Comparison of ENCODE assay signal across 8 mouse cellular contexts in the genomic region with DNA sequence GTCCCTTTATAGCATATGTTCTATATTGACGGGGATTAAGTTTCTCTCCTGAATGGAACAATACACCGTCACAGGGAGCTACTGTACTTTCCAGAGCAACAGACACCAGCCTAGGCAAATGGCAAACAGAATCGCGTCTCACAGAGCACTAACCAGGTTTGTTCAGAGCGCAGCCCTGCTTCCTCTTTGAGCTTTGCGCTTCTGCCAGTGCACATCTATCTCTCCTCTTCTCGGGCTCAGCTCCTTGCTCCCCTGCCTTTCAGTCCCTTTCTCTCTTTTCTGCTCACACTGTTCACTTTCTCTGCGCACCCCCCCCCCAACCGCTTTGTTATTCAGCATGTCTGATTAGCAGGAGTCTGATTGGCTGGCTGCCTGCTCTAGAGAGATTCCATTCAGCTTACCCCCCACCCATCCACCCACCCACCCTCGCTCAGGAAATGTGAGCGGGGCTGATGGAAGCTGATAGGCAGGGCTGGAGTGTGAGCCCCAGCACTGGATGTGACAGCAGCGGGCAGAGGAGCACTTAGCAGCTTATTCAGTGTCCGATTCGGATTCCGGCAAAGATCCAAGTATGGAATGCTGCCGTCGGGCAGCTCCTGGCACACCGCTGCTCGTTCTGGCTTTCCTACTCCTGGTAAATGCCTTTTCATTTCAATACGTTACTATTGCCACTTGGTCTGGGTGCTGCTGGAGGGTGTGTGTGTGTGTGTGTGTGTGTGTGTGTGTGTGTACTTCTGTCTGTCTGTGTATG.
DNase-seq lines count a peak whose midpoint lies in the region; ATAC-seq lines count a peak whose summit lies in the region.

No protein-coding gene starts in this region.

- H3K4me2 ChIP-seq in intestine, embryonic 15.5 days (replicated peaks): peak overlapping the region; percentile 76

- WGBS in intestine, embryonic 15.5 days: under 1% methylated on average over 19 of the region's 20 CpGs

- H3K4me3 ChIP-seq in intestine, embryonic 15.5 days (replicated peaks): peak overlapping the region; percentile 46

- H3K9ac ChIP-seq in intestine, embryonic 15.5 days: peak overlapping the region; percentile 34

- 0 out of 2 replicates have a peak overlapping the region, but pooled peaks have one; percentile 44 for H3K27ac ChIP-seq in intestine, embryonic 15.5 days

- DNase-seq in adrenal gland, adult (ENCODE audit: inconsistent age in 2 of 2, low spot score in 1 of 2): peak; percentile 43 to 85
- DNase-seq in embryo, embryonic 10.5 days (ENCODE audit: low spot score): peak; percentile 88
- peak; percentile 55 for DNase-seq in gastrocnemius, postnatal 25 days
- peak; percentile 19 to 34 for DNase-seq in left cerebral cortex, adult 8-10 months (ENCODE audit: low spot score in 2 of 2)
- DNase-seq in lung, postnatal 36 days: peak; percentile 56
- peak; percentile 45 for DNase-seq in right cerebral cortex, adult 18-20 months

- H3K9me3 ChIP-seq in intestine, embryonic 15.5 days: no peaks in the 10 kb centered on the region

- H3K36me3 ChIP-seq in intestine, embryonic 15.5 days: no peaks in the 10 kb centered on the region

- no peaks in the 10 kb centered on the region for H3K27me3 ChIP-seq in intestine, embryonic 15.5 days (replicated peaks)

- H3K4me1 ChIP-seq in intestine, embryonic 15.5 days (replicated peaks): 0 out of 2 replicates have a peak, but pooled peaks cover 2% of the 10 kb centered on the region

- peak; percentile 83 for ATAC-seq in intestine, embryonic 15.5 days
- ATAC-seq in granulocyte monocyte progenitor cell, adult 5-6 weeks (replicated peaks; ENCODE audit: poor library complexity, severe bottlenecking): no peak

Comparison
In these comparisons a context has a peak if more than half of its experiments do, and no peak if none do; other contexts are left out.
1. DNase-seq: peak in every context shown above with its lines; median percentile 88 in embryo, embryonic 10.5 days; 64 in adrenal gland, adult; 56 in lung, postnatal 36 days; 55 in gastrocnemius, postnatal 25 days; 45 in right cerebral cortex, adult 18-20 months; 26 in left cerebral cortex, adult 8-10 months.